ENCODE assay signal across 30 mouse cellular contexts in genomic region chr6:93537971-93538370, GRCm38 (mm10).
"Had no signal": no experiment of that assay in that cellular context is flagged by ENCODE, and none has a peak within 500 bp of the region (broad histone marks: within the 10 kb centered on the region; RNA-seq: fewer than 3 reads in every experiment).

No protein-coding gene starts in this region.

- DNase-seq: left cerebral cortex, postnatal 4 days; liver; liver, embryonic 13.5 days; liver, postnatal 0 days; lung, adult 18-20 months; lung, adult 2 months; lung, embryonic 14.5 days; lung, postnatal 10 days; lung, postnatal 14 days; lung, postnatal 36 days; lung, postnatal 4 days; midbrain, embryonic 14.5 days had no signal

- H3K4me2 ChIP-seq: limb, embryonic 12.5 days; limb, embryonic 13.5 days; limb, embryonic 15.5 days; liver, embryonic 11.5 days; liver, embryonic 12.5 days; liver, embryonic 13.5 days; liver, embryonic 15.5 days; lung, embryonic 14.5 days; lung, embryonic 15.5 days; midbrain, embryonic 12.5 days; midbrain, embryonic 13.5 days; neural tube, embryonic 12.5 days had no signal

- H3K4me1 ChIP-seq: limb, embryonic 13.5 days; limb, embryonic 15.5 days; liver, embryonic 12.5 days; liver, embryonic 13.5 days; liver, embryonic 15.5 days; lung, embryonic 15.5 days; megakaryocyte, embryonic 14.5 days; midbrain, embryonic 12.5 days; midbrain, embryonic 13.5 days; neural tube, embryonic 12.5 days had no signal

- ATAC-seq: liver, embryonic 12.5 days; liver, postnatal 0 days; midbrain, embryonic 13.5 days; midbrain, embryonic 16.5 days had no signal

- H3K9ac ChIP-seq: limb, embryonic 12.5 days; limb, embryonic 13.5 days; limb, embryonic 15.5 days; liver, embryonic 12.5 days; liver, embryonic 13.5 days; liver, embryonic 14.5 days; liver, embryonic 15.5 days; liver, postnatal 0 days; lung, embryonic 14.5 days; lung, embryonic 15.5 days; midbrain, embryonic 12.5 days; midbrain, embryonic 13.5 days; neural tube, embryonic 12.5 days had no signal

- H3K27me3 ChIP-seq: limb, embryonic 13.5 days; limb, embryonic 15.5 days; liver, embryonic 12.5 days; liver, embryonic 13.5 days; liver, embryonic 15.5 days; lung, embryonic 15.5 days; megakaryocyte, embryonic 14.5 days; midbrain, embryonic 12.5 days; midbrain, embryonic 13.5 days; neural tube, embryonic 12.5 days had no signal

- H3K9me3 ChIP-seq: limb, embryonic 10.5 days; limb, embryonic 12.5 days; limb, embryonic 13.5 days; limb, embryonic 15.5 days; liver, embryonic 12.5 days; liver, embryonic 13.5 days; liver, embryonic 15.5 days; lung, embryonic 15.5 days; midbrain, embryonic 10.5 days; midbrain, embryonic 12.5 days; midbrain, embryonic 13.5 days; neural tube, embryonic 12.5 days had no signal

- H3K4me3 ChIP-seq: left cerebral cortex, adult 2 months; limb, embryonic 10.5 days; limb, embryonic 12.5 days; limb, embryonic 13.5 days; limb, embryonic 15.5 days; liver, embryonic 12.5 days; liver, embryonic 13.5 days; liver, embryonic 15.5 days; lung, embryonic 15.5 days; megakaryocyte, embryonic 14.5 days; midbrain, embryonic 10.5 days; midbrain, embryonic 12.5 days; midbrain, embryonic 13.5 days; myocyte; neural tube, embryonic 12.5 days had no signal

- H3K27ac ChIP-seq: left cerebral cortex, adult 2 months; limb, embryonic 10.5 days; limb, embryonic 12.5 days; limb, embryonic 13.5 days; limb, embryonic 15.5 days; liver, embryonic 12.5 days; liver, embryonic 13.5 days; liver, embryonic 14.5 days; liver, embryonic 15.5 days; lung, embryonic 15.5 days; macrophage; midbrain, embryonic 10.5 days; midbrain, embryonic 12.5 days; midbrain, embryonic 13.5 days; neural tube, embryonic 12.5 days had no signal

- H3K36me3 ChIP-seq: limb, embryonic 10.5 days; limb, embryonic 12.5 days; limb, embryonic 13.5 days; limb, embryonic 15.5 days; liver, embryonic 12.5 days; liver, embryonic 13.5 days; liver, embryonic 15.5 days; lung, embryonic 15.5 days; midbrain, embryonic 10.5 days; midbrain, embryonic 12.5 days; midbrain, embryonic 13.5 days; neural tube, embryonic 12.5 days had no signal
